Mouse (Mus musculus) CH12.LX (cell line): ENCODE measurements around the gene Pla2r1. TPM values are rescaled to one million over a fixed set of nuclear protein-coding genes. Genes with fewer than 3 reads are reported as not detected.

Experiments
- DNase-seq: peaks from one replicate; pipeline ENCODE4 v3.0.0-alpha.2; 2013; ENCODE audit errors: extremely low read depth
- H3K27ac ChIP-seq: 2 replicates; pipeline ENCODE4 v1.5.1; 2012; ENCODE audit warnings: low read depth, mild to moderate bottlenecking, control low read depth, moderate library complexity; ENCODE audit not compliant: insufficient read depth
- H3K27me3 ChIP-seq: replicated peaks from 2 replicates; pipeline ENCODE3; 2012; ENCODE audit warnings: inconsistent platforms
- H3K36me3 ChIP-seq, 2 experiments: replicated peaks in 1 of 2; 2 replicates each; pipeline versions ENCODE3 to v1.6.1; 2012; ENCODE audit warnings: inconsistent platforms in 1 of 2, low read length in 1 of 2, mild to moderate bottlenecking in 1 of 2, mixed read lengths in 1 of 2, moderate library complexity in 1 of 2; ENCODE audit not compliant: control insufficient read depth in 1 of 2, insufficient read depth in 1 of 2
- H3K4me1 ChIP-seq, 2 experiments: 2 replicates each; pipeline ENCODE4 v1.6.1; 2012; ENCODE audit warnings: inconsistent platforms in 1 of 2, moderate library complexity in 1 of 2; ENCODE audit not compliant: insufficient read depth in 2 of 2, control insufficient read depth in 1 of 2
- H3K4me2 ChIP-seq: 2 replicates; pipeline ENCODE4 v1.6.1; 2012; ENCODE audit warnings: low read depth, mild to moderate bottlenecking, control low read depth; ENCODE audit not compliant: poor library complexity, insufficient read depth, severe bottlenecking
- H3K4me3 ChIP-seq, 3 experiments: fragments of 150-350 bp in 1 of 3; sonication (generic) in 1 of 3; replicated peaks in 1 of 3; 2 replicates each; pipeline versions ENCODE3 to v1.5.1; 2011 to 2012; ENCODE audit warnings: low read depth in 2 of 3, low read length in 2 of 3, mild to moderate bottlenecking in 2 of 3, moderate library complexity in 2 of 3, control low read depth in 1 of 3, improper control_type of control experiment in 1 of 3, inconsistent platforms in 1 of 3, mixed read lengths in 1 of 3; ENCODE audit not compliant: poor library complexity in 1 of 3
- H3K79me2 ChIP-seq: replicated peaks from 2 replicates; pipeline ENCODE4 v1.6.1; 2012; ENCODE audit warnings: mild to moderate bottlenecking, moderate library complexity; ENCODE audit not compliant: control insufficient read depth, poor library complexity, insufficient read depth, severe bottlenecking; ENCODE audit errors: extremely low read depth
- H3K9ac ChIP-seq: 2 replicates; pipeline ENCODE4 v1.6.1; 2012; ENCODE audit warnings: low read depth, mild to moderate bottlenecking, control low read depth, moderate library complexity; ENCODE audit not compliant: insufficient read depth
- H3K9me3 ChIP-seq: replicated peaks from 2 replicates; pipeline ENCODE3; 2012; ENCODE audit warnings: low read length, inconsistent platforms, mixed read lengths
- BHLHE40 ChIP-seq: IDR thresholded peaks from 2 replicates; pipeline ENCODE4 v1.6.1; 2011; ENCODE audit warnings: mild to moderate bottlenecking, low read depth, low read length, improper control_type of control experiment
- CHD1 ChIP-seq: IDR thresholded peaks from 2 replicates; pipeline ENCODE4 v1.6.1; 2012; ENCODE audit warnings: low read depth, low read length, improper control_type of control experiment, inconsistent platforms
- ELF1 ChIP-seq: IDR thresholded peaks from 2 replicates; pipeline ENCODE4 v1.6.1; 2014; ENCODE audit warnings: low read depth, mild to moderate bottlenecking, inconsistent platforms, low read length, improper control_type of control experiment
- EP300 ChIP-seq: IDR thresholded peaks from 2 replicates; pipeline ENCODE4 v1.6.1; 2011; ENCODE audit warnings: low read length, improper control_type of control experiment
- ETS1 ChIP-seq: conservative IDR thresholded peaks from 2 replicates; pipeline ENCODE4 v1.6.1; 2012; ENCODE audit warnings: low read depth, mild to moderate bottlenecking, inconsistent platforms, low read length, improper control_type of control experiment, moderate library complexity
- GABPA ChIP-seq: IDR thresholded peaks from 2 replicates; pipeline ENCODE4 v1.6.1; 2012; ENCODE audit warnings: low read depth, low read length, improper control_type of control experiment, inconsistent platforms; ENCODE audit not compliant: insufficient replicate concordance
- HCFC1 ChIP-seq: IDR thresholded peaks from 2 replicates; pipeline ENCODE4 v1.6.1; 2012; ENCODE audit warnings: low read depth, mild to moderate bottlenecking, inconsistent platforms, low read length, improper control_type of control experiment
- IRF4 ChIP-seq: IDR thresholded peaks from 2 replicates; pipeline ENCODE4 v1.6.1; 2014; ENCODE audit warnings: low read depth, mild to moderate bottlenecking, inconsistent platforms, low read length, improper control_type of control experiment
- JUN ChIP-seq: IDR thresholded peaks from 2 replicates; pipeline ENCODE4 v1.6.1; 2011; ENCODE audit warnings: low read depth, mild to moderate bottlenecking, low read length, improper control_type of control experiment, moderate library complexity; ENCODE audit not compliant: insufficient read depth
- KAT2A ChIP-seq: IDR thresholded peaks from 2 replicates; pipeline ENCODE4 v1.6.1; 2012; ENCODE audit warnings: low read length, improper control_type of control experiment, inconsistent platforms; ENCODE audit not compliant: insufficient replicate concordance
- MAX ChIP-seq: IDR thresholded peaks from 2 replicates; pipeline ENCODE4 v1.6.1; 2011; ENCODE audit warnings: low read length, improper control_type of control experiment
- MAZ ChIP-seq: IDR thresholded peaks from 2 replicates; pipeline ENCODE4 v1.6.1; 2012; ENCODE audit warnings: low read depth, mild to moderate bottlenecking, inconsistent platforms, low read length, improper control_type of control experiment, moderate library complexity
- MEF2A ChIP-seq: IDR thresholded peaks from 2 replicates; pipeline ENCODE4 v1.6.1; 2014; ENCODE audit warnings: low read depth, mild to moderate bottlenecking, inconsistent platforms, low read length, improper control_type of control experiment, borderline replicate concordance
- MXI1 ChIP-seq: IDR thresholded peaks from 2 replicates; pipeline ENCODE4 v1.6.1; 2011; ENCODE audit warnings: mild to moderate bottlenecking, low read depth, low read length, improper control_type of control experiment
- MYC ChIP-seq: IDR thresholded peaks from 2 replicates; pipeline ENCODE4 v1.6.1; 2011; ENCODE audit warnings: low read depth, mild to moderate bottlenecking, improper control_type of control experiment, low read length
- NELFE ChIP-seq: IDR thresholded peaks from 2 replicates; pipeline ENCODE4 v1.6.1; 2011; ENCODE audit warnings: low read depth, low read length, improper control_type of control experiment
- NRF1 ChIP-seq: IDR thresholded peaks from 2 replicates; pipeline ENCODE4 v1.6.1; 2014; ENCODE audit warnings: low read depth, mild to moderate bottlenecking, inconsistent platforms, low read length, improper control_type of control experiment, moderate library complexity
- PAX5 ChIP-seq: IDR thresholded peaks from 2 replicates; pipeline ENCODE4 v1.6.1; 2012; ENCODE audit warnings: low read length, inconsistent platforms, mixed read lengths
- POLR2AphosphoS2 ChIP-seq: IDR thresholded peaks from 2 replicates; pipeline ENCODE4 v1.6.1; 2011; ENCODE audit warnings: low read depth, low read length, improper control_type of control experiment
- RAD21 ChIP-seq: IDR thresholded peaks from 2 replicates; pipeline ENCODE4 v1.6.1; 2011; ENCODE audit warnings: low read depth, mild to moderate bottlenecking, low read length, improper control_type of control experiment, moderate library complexity
- RCOR1 ChIP-seq: conservative IDR thresholded peaks from 2 replicates; pipeline ENCODE4 v1.6.1; 2012; ENCODE audit warnings: low read depth, mild to moderate bottlenecking, inconsistent platforms, low read length, improper control_type of control experiment
- SIN3A ChIP-seq: IDR thresholded peaks from 2 replicates; pipeline ENCODE4 v1.6.1; 2012; ENCODE audit warnings: low read length, improper control_type of control experiment, inconsistent platforms
- SMC3 ChIP-seq: IDR thresholded peaks from 2 replicates; pipeline ENCODE4 v1.6.1; 2011; ENCODE audit warnings: low read depth, low read length, improper control_type of control experiment
- TBP ChIP-seq: conservative IDR thresholded peaks from 2 replicates; pipeline ENCODE4 v1.6.1; 2011; ENCODE audit warnings: low read depth, low read length, improper control_type of control experiment
- TCF12 ChIP-seq: IDR thresholded peaks from 2 replicates; pipeline ENCODE4 v1.6.1; 2014; ENCODE audit warnings: low read depth, mild to moderate bottlenecking, inconsistent platforms, low read length, improper control_type of control experiment
- UBTF ChIP-seq: IDR thresholded peaks from 2 replicates; pipeline ENCODE4 v1.6.1; 2012; ENCODE audit warnings: low read depth, mild to moderate bottlenecking, inconsistent platforms, low read length, improper control_type of control experiment, moderate library complexity
- USF1 ChIP-seq: IDR thresholded peaks from 2 replicates; pipeline ENCODE4 v1.6.1; 2014; ENCODE audit warnings: low read depth, mild to moderate bottlenecking, inconsistent platforms, low read length, improper control_type of control experiment
- USF2 ChIP-seq: conservative IDR thresholded peaks from 2 replicates; pipeline ENCODE4 v1.6.1; 2011; ENCODE audit warnings: low read depth, low read length, improper control_type of control experiment
- ZC3H11A ChIP-seq: IDR thresholded peaks from 2 replicates; pipeline ENCODE4 v1.6.1; 2012; ENCODE audit warnings: low read depth, mild to moderate bottlenecking, inconsistent platforms, low read length, improper control_type of control experiment
- ZKSCAN1 ChIP-seq: IDR thresholded peaks from 2 replicates; pipeline ENCODE4 v1.6.1; 2012; ENCODE audit warnings: low read depth, inconsistent platforms, low read length, improper control_type of control experiment, borderline replicate concordance
- ZMIZ1 ChIP-seq: IDR thresholded peaks from 2 replicates; pipeline ENCODE4 v1.6.1; 2012; ENCODE audit warnings: low read depth, mild to moderate bottlenecking, inconsistent platforms, low read length, improper control_type of control experiment
- ZNF384 ChIP-seq: IDR thresholded peaks from 2 replicates; pipeline ENCODE4 v1.6.1; 2012; ENCODE audit warnings: low read depth, low read length, improper control_type of control experiment, inconsistent platforms
- dilution Hi-C: fragments of 300-500 bp; cut with MboI; formaldehyde crosslinking; loops from 2 replicates; pipeline ENCODE4 v1.14.3; 2020; ENCODE audit warnings: low sequenced_read_pairs; ENCODE audit not compliant: extremely low pct_unique_long_range_greater_than_20kb, extremely low pct_ligation_motif_present
- in situ Hi-C: fragments of 300-500 bp; cut with MboI; formaldehyde crosslinking; loops from 3 replicates; pipeline ENCODE4 v1.14.3; 2019; ENCODE audit warnings: low sequenced_read_pairs, low pct_ligation_motif_present, low pct_unique_long_range_greater_than_20kb, mixed read lengths
- polyA plus RNA-seq: library from polyadenylated mRNA; unstranded; fragments of >175 nt; gene quantifications from 2 replicates; pipeline ENCODE4 v1.2.1, GENCODE M21; 2012; ENCODE audit warnings: low read depth; ENCODE audit not compliant: insufficient read length
- total RNA-seq, 2 experiments: library from RNA; depleted of rRNA; stranded (reverse); fragments of 300-350 nt in 1 of 2; fragments of >200 nt in 1 of 2; gene quantifications; 2 replicates each; pipeline ENCODE4 v1.2.3; 2012 to 2014

Gene Pla2r1
- total and polyA plus RNA-seq, 3 experiments, result not detected

DNA sequence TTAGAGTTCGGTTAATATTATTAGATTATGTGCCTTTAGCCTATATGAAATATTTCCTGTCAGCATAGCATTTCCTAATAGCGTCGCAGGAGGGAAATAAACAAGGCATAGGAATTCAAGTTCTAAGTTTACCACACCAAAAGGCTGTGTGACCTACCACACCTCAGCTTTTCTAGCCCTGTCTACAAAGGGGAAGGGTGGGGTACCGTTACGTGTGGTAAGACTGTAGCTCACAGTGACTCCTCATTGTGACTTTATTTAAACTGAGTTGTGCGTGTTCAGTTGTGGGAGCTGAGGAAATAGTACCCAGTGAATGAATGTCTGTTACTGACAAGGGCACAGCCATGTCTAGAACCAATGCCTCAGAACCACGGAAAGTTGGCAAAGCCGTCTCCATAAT is 178.0 kb downstream of the Pla2r1 start:
- no peaks in the 10 kb centered on the region for H3K79me2 ChIP-seq
- no peaks in the 10 kb centered on the region for H3K27me3 ChIP-seq
- no peaks in the 10 kb centered on the region for H3K9me3 ChIP-seq
- H3K4me2 ChIP-seq, result no peak overlapping the region
- in situ Hi-C loops, result no loop called here
- H3K4me1 ChIP-seq, result peaks cover 28 to 56% of the 10 kb centered on the region in 2 experiments
- H3K9ac ChIP-seq, result no peak overlapping the region
- TF ChIP-seq ZC3H11A (no peak), POLR2AphosphoS2 (no peak), MAZ (no peak), BHLHE40 (no peak), IRF4 (no peak), ETS1 (no peak), ZKSCAN1 (no peak), USF1 (no peak), MYC (no peak), MXI1 (no peak)
- no peak for DNase-seq
- no peak overlapping the region for H3K4me3 ChIP-seq
- dilution Hi-C loops, result no loop called here
- peaks cover 25 to 53% of the 10 kb centered on the region in 2 experiments for H3K36me3 ChIP-seq
- no peak overlapping the region for H3K27ac ChIP-seq

DNA sequence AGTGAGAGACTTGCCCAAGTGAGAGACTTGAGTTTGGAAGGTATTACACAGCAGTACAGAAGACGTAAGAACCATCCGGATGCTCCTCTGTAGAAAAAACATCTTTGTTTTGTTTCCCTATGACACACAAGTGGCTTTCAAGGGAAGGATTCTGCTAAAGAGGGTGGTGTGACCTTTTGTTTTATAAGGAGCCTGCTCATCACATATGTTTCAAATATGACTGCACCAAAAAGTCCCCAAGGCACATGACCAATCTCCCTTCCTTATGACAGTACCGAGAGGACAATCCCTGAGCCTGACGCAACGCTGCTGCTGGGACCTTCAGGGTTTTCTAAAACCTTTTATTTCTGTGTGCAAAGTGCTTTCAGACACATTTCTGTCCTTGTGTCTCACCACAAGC is 182.9 kb downstream of the Pla2r1 start:
- Histone ChIP-seq H3K9ac (peak overlapping the region; percentile 46), H3K36me3 (peaks cover 22 to 50% of the 10 kb centered on the region in 2 experiments), H3K4me3 (no peak overlapping the region), H3K9me3 (no peaks in the 10 kb centered on the region), H3K27me3 (no peaks in the 10 kb centered on the region), H3K27ac (peak overlapping the region; percentile 88), H3K79me2 (no peaks in the 10 kb centered on the region), H3K4me1 (peaks cover 43 to 73% of the 10 kb centered on the region in 2 experiments), H3K4me2 (peak overlapping the region; percentile 86)
- in situ Hi-C loops, result no loop called here
- dilution Hi-C loops, result no loop called here
- DNase-seq, result peak; percentile 59
- TF ChIP-seq TCF12, result peak; percentile 31; the same call in 1 of the 2 replicates
- no peak for TF ChIP-seq MAZ
- TF ChIP-seq ZNF384, result peak; percentile 45
- TF ChIP-seq USF1, result peak; percentile 59
- TF ChIP-seq ELF1, result no peak
- TF ChIP-seq NRF1, result 0 out of 2 replicates have a peak, but pooled peaks have one; percentile 8
- peak; percentile 34; the same call in 1 of the 2 replicates for TF ChIP-seq MEF2A
- TF ChIP-seq EP300, result peak; percentile 64
- TF ChIP-seq TBP, result 0 out of 2 replicates have a peak, but pooled peaks have one; percentile 35
- TF ChIP-seq SIN3A, result peak; percentile 33; the same call in 1 of the 2 replicates
- TF ChIP-seq KAT2A, result no peak
- TF ChIP-seq ZC3H11A, result no peak
- no peak for TF ChIP-seq GABPA
- TF ChIP-seq RCOR1, result peak; percentile 40; the same call in 1 of the 2 replicates
- TF ChIP-seq NELFE, result no peak
- TF ChIP-seq POLR2AphosphoS2, result no peak
- TF ChIP-seq JUN, result no peak
- no peak for TF ChIP-seq HCFC1
- TF ChIP-seq CHD1, result no peak
- no peak for TF ChIP-seq SMC3
- peak; percentile 89 for TF ChIP-seq IRF4
- TF ChIP-seq ZMIZ1, result no peak
- no peak; the same call in 1 of the 2 replicates for TF ChIP-seq MXI1
- no peak for TF ChIP-seq PAX5
- no peak for TF ChIP-seq USF2
- no peak for TF ChIP-seq UBTF
- 0 out of 2 replicates have a peak, but pooled peaks have one; percentile 14 for TF ChIP-seq MAX
- TF ChIP-seq MYC, result 0 out of 2 replicates have a peak, but pooled peaks have one; percentile 37
- TF ChIP-seq RAD21, result no peak
